Mouse (Mus musculus) CD4-positive, CD25-positive, alpha-beta regulatory T cell, adult 9 weeks (primary cell): ENCODE results near the gene Gm45140. TPM values are rescaled to one million over a fixed set of nuclear protein-coding genes. Genes with fewer than 3 reads are reported as not detected.

ENCODE experiments used
- polyA plus RNA-seq: library from polyadenylated mRNA; unstranded; fragments of 100-300 nt; shearing (Covaris generic); gene quantifications from one replicate; pipeline ENCODE4 v1.2.1, GENCODE M21; 2017

The Gm45140 gene
- polyA plus RNA-seq, result 5.2 TPM

GRCm38 (mm10) chr6:87835695-87836094 lies at the start of gene Gm45140:
Gm45140 (minus strand) TSS chr6:87835795.

DNA sequence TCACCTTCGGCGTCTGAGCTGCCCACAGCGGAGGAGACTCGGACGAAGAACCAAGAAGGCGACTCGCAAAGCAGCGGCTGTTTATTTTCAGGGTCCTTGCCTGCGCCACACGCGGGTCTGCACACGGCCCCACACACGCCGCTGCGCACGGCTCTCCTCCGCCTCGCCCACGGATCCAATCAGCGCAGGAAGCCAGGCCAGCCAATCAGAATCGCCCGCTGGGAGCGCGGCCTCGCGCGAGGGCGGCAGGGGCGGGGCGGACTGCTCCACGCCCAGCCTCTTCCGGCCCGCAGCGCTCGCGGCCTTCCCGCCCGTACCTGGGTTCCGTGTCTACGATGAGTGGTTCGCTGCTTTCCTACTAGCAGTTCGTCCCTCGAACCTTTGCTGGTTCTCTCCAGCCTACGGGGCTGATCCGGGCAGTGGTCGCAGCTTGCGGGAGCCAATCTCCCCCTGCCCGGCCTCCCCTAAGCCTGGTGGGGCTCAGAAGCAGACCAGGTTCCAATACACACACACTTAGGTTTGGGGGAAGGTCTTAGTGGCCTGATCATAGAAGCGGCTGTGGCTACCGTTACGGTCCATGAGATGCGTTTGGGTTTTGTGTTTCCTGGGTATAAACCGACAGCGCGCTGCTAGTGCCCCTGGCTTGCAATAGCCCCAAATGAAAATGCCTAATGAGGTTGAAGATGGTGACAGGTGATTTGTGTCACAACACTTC lies 15.5 kb upstream of the Gm45140 start, which contains the start of gene Cnbp:
TSS of gene Cnbp (minus strand) at position 207 of the 715 bp plus-strand sequence.

DNA sequence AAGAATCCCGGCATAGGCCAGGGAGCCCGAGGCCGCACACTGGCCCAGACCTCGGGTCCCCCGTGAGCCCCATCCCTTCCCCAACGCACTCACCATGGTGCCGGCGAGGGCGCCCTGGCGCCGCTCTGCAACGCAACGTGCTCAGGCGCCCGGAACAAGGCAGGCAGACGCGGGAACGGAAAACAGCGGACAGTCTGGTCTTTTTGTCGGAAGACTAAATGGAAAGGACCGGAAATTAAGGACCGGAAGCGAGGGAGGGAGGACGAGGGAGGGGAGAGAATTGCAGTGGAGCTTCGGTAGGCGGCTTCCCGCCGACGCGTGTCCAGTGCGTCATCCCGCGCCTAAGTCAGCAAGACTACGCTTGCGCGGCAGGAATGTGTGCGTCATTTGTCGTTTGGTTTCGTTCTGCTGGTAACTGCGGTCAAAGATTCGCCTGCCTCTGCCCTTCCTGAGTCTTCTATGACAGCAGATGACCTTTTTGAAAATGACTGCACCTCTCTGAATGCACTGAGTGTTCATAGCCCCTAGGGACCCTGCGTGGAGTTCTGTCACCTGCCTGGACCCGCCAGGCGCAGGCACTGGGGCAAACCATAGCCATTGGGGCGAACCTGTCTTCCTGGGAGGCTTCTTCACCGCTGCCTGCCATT lies 3.1 kb upstream of the Gm45140 start, which contains the start of gene Isy1:
TSS of gene Isy1 (minus strand) at position 248 of the 647 bp plus-strand sequence.

DNA sequence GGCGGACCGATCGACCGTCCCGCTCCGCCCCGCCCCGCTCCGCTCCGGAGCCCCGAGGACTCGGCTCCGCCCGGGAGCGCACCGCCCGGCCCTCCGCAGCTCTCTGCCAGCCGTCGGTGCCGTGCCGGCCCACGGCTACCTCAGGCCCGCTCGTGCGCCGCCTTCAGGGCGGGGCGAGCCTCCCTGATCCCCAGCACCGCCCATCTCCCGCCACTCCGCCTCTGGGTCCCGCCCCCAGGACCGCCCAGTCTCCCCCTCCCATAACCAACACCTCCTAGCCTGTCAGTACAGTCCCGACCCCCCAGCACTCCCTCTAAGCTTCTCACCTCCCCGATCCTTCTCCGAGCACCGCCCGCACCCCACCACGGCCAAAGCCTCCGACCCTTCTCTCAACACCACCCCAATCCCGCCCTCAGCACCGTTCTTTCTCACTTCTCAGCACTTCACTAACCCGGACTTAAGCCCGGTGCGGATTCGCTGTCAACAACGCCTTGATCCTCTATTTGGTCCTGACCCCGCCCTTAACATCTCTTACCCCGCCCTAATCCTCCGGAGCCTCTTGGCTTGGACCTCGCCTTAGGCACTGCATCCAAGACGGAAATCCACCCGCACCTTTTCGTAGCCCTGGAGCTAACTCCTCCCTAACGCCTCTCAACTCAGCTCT lies 23.8 kb downstream of the Gm45140 start, which contains the start of gene Rab43:
TSS of gene Rab43 (minus strand) at position 490 of the 664 bp plus-strand sequence.

DNA sequence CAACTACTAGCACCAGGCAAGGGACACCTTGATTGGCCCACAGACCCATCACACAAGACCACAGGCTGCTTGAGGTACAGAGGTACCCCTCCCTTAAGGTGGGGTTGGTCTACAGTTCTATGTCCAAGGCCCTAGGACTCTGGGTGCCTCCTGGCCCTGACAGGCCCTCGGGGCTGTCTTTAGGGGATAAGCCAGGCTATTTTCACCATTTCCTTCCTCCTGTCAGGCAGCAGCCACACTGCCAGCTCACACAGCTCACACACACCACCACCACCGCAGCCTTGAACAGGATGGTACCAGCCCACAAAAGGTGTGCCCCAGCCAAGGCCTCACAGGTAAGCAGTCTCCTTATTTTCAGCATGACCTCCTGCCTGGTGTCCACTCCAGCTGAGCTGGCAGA lies 57.8 kb downstream of the Gm45140 start, which contains the start of gene Gp9:
TSS of gene Gp9 (plus strand) at position 231 of the 400 bp plus-strand sequence.

Other genes with a start within 250 kb of the Gm45140 start
- 0.11 TPM for gene Prokr1, start 245.1 kb downstream of the Gm45140 start, polyA plus RNA-seq
- gene Aplf, start 163.6 kb downstream of the Gm45140 start, polyA plus RNA-seq, result 9.8 TPM
- 0.50 TPM for gene Efcc1, start 104.9 kb downstream of the Gm45140 start, polyA plus RNA-seq
- gene Gp9, start 57.7 kb downstream of the Gm45140 start, polyA plus RNA-seq, result not detected
- 14.6 TPM for gene Rab43, start 23.6 kb downstream of the Gm45140 start, polyA plus RNA-seq
- gene Isy1, start 3.0 kb upstream of the Gm45140 start, polyA plus RNA-seq, result 85.5 TPM
- gene Cnbp, start 15.3 kb upstream of the Gm45140 start, polyA plus RNA-seq, result 1,266 TPM
- gene Copg1, start 52.0 kb upstream of the Gm45140 start, polyA plus RNA-seq, result 188 TPM
- 54.0 TPM for gene Hmces, start 78.1 kb upstream of the Gm45140 start, polyA plus RNA-seq
- gene H1fx, start 145.8 kb upstream of the Gm45140 start, polyA plus RNA-seq, result not detected
- gene Rab7, start 209.5 kb upstream of the Gm45140 start, polyA plus RNA-seq, result 320 TPM
- 214 TPM for gene Rpn1, start 248.7 kb upstream of the Gm45140 start, polyA plus RNA-seq